35 mouse cellular contexts compared by ENCODE assay signal in genomic region chr11:108988258-108988657, GRCm38 (mm10).
"Had no signal": no experiment of that assay in that cellular context is flagged by ENCODE, and none has a peak within 500 bp of the region (broad histone marks: within the 10 kb centered on the region; RNA-seq: fewer than 3 reads in every experiment).

No protein-coding gene starts in this region.

- H3K4me3 ChIP-seq: heart, embryonic 12.5 days; heart, embryonic 13.5 days; heart, embryonic 15.5 days; hindbrain, embryonic 10.5 days; hindbrain, embryonic 12.5 days; hindbrain, embryonic 13.5 days; hindbrain, embryonic 15.5 days; intestine, embryonic 15.5 days; kidney, embryonic 15.5 days; layer of hippocampus, adult 2 months; left cerebral cortex, adult 2 months had no signal

- H3K9ac ChIP-seq: heart, embryonic 12.5 days; heart, embryonic 13.5 days; heart, embryonic 15.5 days; hindbrain, embryonic 12.5 days; hindbrain, embryonic 13.5 days; hindbrain, embryonic 14.5 days; hindbrain, embryonic 15.5 days; intestine, embryonic 15.5 days; kidney, embryonic 15.5 days had no signal

- H3K27ac ChIP-seq: heart, embryonic 13.5 days; heart, embryonic 15.5 days; hindbrain, embryonic 10.5 days; hindbrain, embryonic 12.5 days; hindbrain, embryonic 13.5 days; hindbrain, embryonic 14.5 days; hindbrain, embryonic 15.5 days; hindbrain, postnatal 0 days; intestine, embryonic 15.5 days; kidney, embryonic 15.5 days; kidney, postnatal 0 days; layer of hippocampus, adult 2 months; left cerebral cortex, adult 2 months had no signal

- H3K9me3 ChIP-seq: heart, embryonic 12.5 days; heart, embryonic 13.5 days; heart, embryonic 15.5 days; hindbrain, embryonic 12.5 days; hindbrain, embryonic 13.5 days; hindbrain, embryonic 15.5 days; intestine, embryonic 15.5 days; kidney, embryonic 15.5 days had no signal

- H3K36me3 ChIP-seq: heart, embryonic 12.5 days; heart, embryonic 13.5 days; heart, embryonic 15.5 days; hindbrain, embryonic 10.5 days; hindbrain, embryonic 12.5 days; hindbrain, embryonic 13.5 days; hindbrain, embryonic 15.5 days; intestine, embryonic 15.5 days; kidney, embryonic 15.5 days had no signal

- H3K27me3 ChIP-seq: heart, embryonic 15.5 days; hindbrain, embryonic 12.5 days; hindbrain, embryonic 13.5 days; hindbrain, embryonic 15.5 days; intestine, embryonic 15.5 days; kidney, embryonic 15.5 days had no signal

- ATAC-seq: hindbrain, embryonic 16.5 days; hindbrain, postnatal 0 days; inflammation-experienced regulatory T-cells, adult 6 months; intestine, embryonic 15.5 days; intestine, embryonic 16.5 days; intestine, postnatal 0 days had no signal

- H3K4me2 ChIP-seq: heart, embryonic 11.5 days; heart, embryonic 12.5 days; heart, embryonic 13.5 days; heart, embryonic 15.5 days; hindbrain, embryonic 12.5 days; hindbrain, embryonic 13.5 days; hindbrain, embryonic 14.5 days; hindbrain, embryonic 15.5 days; intestine, embryonic 15.5 days; kidney, embryonic 15.5 days had no signal

- DNase-seq: heart, postnatal 10 days; heart, postnatal 14 days; heart, postnatal 36 days; heart, postnatal 4 days; kidney, adult 11 months; kidney, adult 18-20 months; kidney, adult 2 months; kidney, adult 8-10 months; kidney, adult 9 months; kidney, postnatal 10 days; kidney, postnatal 14 days; kidney, postnatal 25 days; kidney, postnatal 36 days; kidney, postnatal 4 days; layer of hippocampus, adult 9-11 months; layer of hippocampus, postnatal 36 days had no signal

- H3K4me1 ChIP-seq: intestine, embryonic 15.5 days; kidney, embryonic 15.5 days had no signal
